27 mouse cellular contexts compared by ENCODE assay signal in the genomic region with DNA sequence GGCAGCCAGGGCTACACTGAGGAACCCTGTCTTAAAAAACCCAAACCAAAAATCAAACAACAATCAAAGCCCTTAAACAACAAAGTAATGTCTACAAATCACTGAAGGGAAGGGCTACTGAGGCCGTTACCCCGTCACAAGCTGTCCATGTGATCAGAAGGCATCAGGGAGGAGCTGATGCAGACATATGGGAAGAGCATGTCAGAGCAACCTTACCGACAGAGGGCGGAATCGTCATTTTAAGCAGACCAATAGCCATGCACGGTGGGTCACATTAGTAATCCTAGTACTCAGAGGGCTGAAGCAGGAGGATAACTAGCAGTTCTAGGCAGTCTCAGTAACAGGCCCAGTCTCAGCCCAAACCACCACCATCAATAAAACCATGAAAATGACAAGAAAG. TPM values are rescaled to one million over a fixed set of nuclear protein-coding genes. Genes with fewer than 3 reads are reported as not detected.
DNase-seq lines count a peak whose midpoint lies in the region; ATAC-seq and TF ChIP-seq lines count a peak whose summit lies in the region.
"Had no signal": no experiment of that assay in that cellular context is flagged by ENCODE, and none has a peak within 500 bp of the region (broad histone marks: within the 10 kb centered on the region; RNA-seq: fewer than 3 reads in every experiment).

No protein-coding gene starts in this region.

- peak; percentile 6 for TF ChIP-seq RAD21 in MEL (IDR thresholded peaks at IDR 0.05; ENCODE audit: low read depth, low read length)

- DNase-seq in liver (no peak), A20 (ENCODE audit: low read depth, low spot score) (peak; percentile 72), MEL (ENCODE audit: low read depth, low spot score) (peak; percentile 46)
- DNase-seq in kidney, postnatal 14 days = no peak
- no peak for DNase-seq in heart, postnatal 14 days
- DNase-seq: adrenal gland, adult 8-10 months; cerebellum, adult 2 months; cerebellum, postnatal 14 days; gastrocnemius, postnatal 14 days; heart, postnatal 4 days; kidney, adult 18-20 months; kidney, postnatal 36 days; lung, adult 2 months; midbrain, embryonic 14.5 days; retina, postnatal 1 day; right cerebral cortex, postnatal 14 days had no signal

- H3K4me2 ChIP-seq in liver, embryonic 12.5 days = no peak overlapping the region
- H3K4me2 ChIP-seq: hindbrain, embryonic 14.5 days; limb, embryonic 12.5 days; neural tube, embryonic 15.5 days had no signal

- no peak for TF ChIP-seq POLR2A in MEL (IDR thresholded peaks at IDR 0.05; ENCODE audit: control insufficient read depth in 1 of 2, insufficient read depth in 1 of 2, low read depth in 1 of 2, low read length in 2 of 2, poor library complexity in 1 of 2)

- H3K4me1 ChIP-seq in liver, embryonic 12.5 days = peaks cover 16% of the 10 kb centered on the region
- peaks cover 10 to 28% of the 10 kb centered on the region in 2 experiments for H3K4me1 ChIP-seq in MEL (ENCODE audit: control insufficient read depth in 1 of 2, insufficient read depth in 2 of 2, low read length in 2 of 2)
- H3K4me1 ChIP-seq: neural tube, embryonic 15.5 days had no signal

- no peaks in the 10 kb centered on the region for H3K36me3 ChIP-seq in liver, embryonic 12.5 days
- H3K36me3 ChIP-seq in MEL (ENCODE audit: control insufficient read depth in 1 of 2, insufficient read depth in 2 of 2, low read length in 2 of 2) = peaks cover 0 to 16% of the 10 kb centered on the region in 2 experiments; a peak in 2 of 4 replicates
- no peaks in the 10 kb centered on the region for H3K36me3 ChIP-seq in macrophage (ENCODE audit: inconsistent target)
- H3K36me3 ChIP-seq: kidney, embryonic 15.5 days; limb, embryonic 12.5 days; liver, embryonic 13.5 days; neural tube, embryonic 15.5 days had no signal

- WGBS in liver, embryonic 12.5 days (ENCODE audit: insufficient replicate concordance) = 60% methylated on average over 6 of the region's 6 CpGs
- 92% methylated on average over 6 of the region's 6 CpGs for WGBS in macrophage (ENCODE audit: missing documents)

- H3K9ac ChIP-seq in liver, embryonic 12.5 days = no peak overlapping the region
- H3K9ac ChIP-seq in MEL (ENCODE audit: control insufficient read depth, low read depth, low read length, poor library complexity, severe bottlenecking) = no peak overlapping the region
- H3K9ac ChIP-seq: hindbrain, embryonic 14.5 days; kidney, embryonic 15.5 days; limb, embryonic 12.5 days; liver, embryonic 13.5 days; neural tube, embryonic 15.5 days had no signal

- no peak for TF ChIP-seq EP300 in MEL (IDR thresholded peaks at IDR 0.05; ENCODE audit: low read depth in 1 of 2, low read length in 2 of 2)

- no peak overlapping the region for H3K4me3 ChIP-seq in liver, embryonic 12.5 days
- H3K4me3 ChIP-seq in MEL (ENCODE audit: control insufficient read depth in 1 of 2, insufficient read depth in 1 of 2, low read depth in 2 of 2, low read length in 2 of 2) (no peak overlapping the region), macrophage (ENCODE audit: inconsistent target) (no peak overlapping the region)
- H3K4me3 ChIP-seq: erythroblast, embryonic 14.5 days; kidney, embryonic 15.5 days; layer of hippocampus, adult 2 months; left cerebral cortex, adult 2 months; limb, embryonic 12.5 days; liver, embryonic 13.5 days; neural tube, embryonic 15.5 days had no signal

- H3K9me3 ChIP-seq in liver, embryonic 12.5 days (replicated peaks) = no peaks in the 10 kb centered on the region
- no peaks in the 10 kb centered on the region for H3K9me3 ChIP-seq in MEL (replicated peaks; ENCODE audit: insufficient read depth, low read length)
- H3K9me3 ChIP-seq: kidney, embryonic 15.5 days; liver, embryonic 13.5 days; neural tube, embryonic 15.5 days had no signal

- H3K79me2 ChIP-seq in MEL (ENCODE audit: control insufficient read depth, insufficient read depth, low read length, poor library complexity) = no peaks in the 10 kb centered on the region
- H3K79me2 ChIP-seq in macrophage (ENCODE audit: inconsistent target) = no peaks in the 10 kb centered on the region

- peak in 1 of 3 experiments; percentile 21; a peak in 2 of 6 replicates for TF ChIP-seq CTCF in MEL (IDR thresholded peaks at IDR 0.05 in 2 of 3, conservative IDR thresholded peaks at IDR 0.05 in 1 of 3; ENCODE audit: control insufficient read depth in 1 of 3, insufficient read depth in 1 of 3, low read depth in 2 of 3, low read length in 3 of 3, poor library complexity in 1 of 3, severe bottlenecking in 1 of 3)

- H3K27me3 ChIP-seq in liver, embryonic 12.5 days (replicated peaks) = no peaks in the 10 kb centered on the region
- no peaks in the 10 kb centered on the region for H3K27me3 ChIP-seq in MEL (ENCODE audit: control insufficient read depth in 1 of 2, insufficient read depth in 2 of 2, low read length in 2 of 2)
- H3K27me3 ChIP-seq: kidney, embryonic 15.5 days; limb, embryonic 12.5 days; liver, embryonic 13.5 days; neural tube, embryonic 15.5 days had no signal

- H3K27ac ChIP-seq in liver, embryonic 12.5 days = no peak overlapping the region
- no peak overlapping the region for H3K27ac ChIP-seq in MEL (ENCODE audit: control insufficient read depth, low read depth, low read length)
- H3K27ac ChIP-seq in macrophage = peak overlapping the region; percentile 74
- H3K27ac ChIP-seq: hindbrain, embryonic 14.5 days; kidney, embryonic 15.5 days; layer of hippocampus, adult 2 months; left cerebral cortex, adult 2 months; limb, embryonic 12.5 days; liver, embryonic 13.5 days; neural tube, embryonic 15.5 days had no signal

- ATAC-seq in liver, embryonic 12.5 days = 0 out of 2 replicates have a peak, but pooled peaks have one; percentile 12
- ATAC-seq: forebrain, embryonic 16.5 days had no signal

- intact Hi-C loops in heart, postnatal 14 days (cut with DNase I) = no loop called here

TF ChIP-seq in MEL, 35 proteins besides CTCF, POLR2A, EP300 and RAD21:
- TF ChIP-seq USF1 (IDR thresholded peaks at IDR 0.05; ENCODE audit: low read depth, low read length) (peak; percentile 27; the same call in 1 of the 2 replicates), GABPA (IDR thresholded peaks at IDR 0.05; ENCODE audit: low read depth, low read length) (no peak)

RNA-seq across cellular contexts. Expression of a gene that starts 56.6 kb away (rescaled TPM):
- 34.0 and 36.3 TPM in 2 replicates for polyA plus RNA-seq in liver, embryonic 12.5 days (2016; fragmentation: Nextera tagmentation; extraction: Ambion mirVana)
- 41.0 and 50.7 TPM in 2 replicates for total RNA-seq in MEL (2012; rRNA removed)
- 10 to 100 TPM in 1 of 2 experiments, not detected in 1; 59.0 TPM for polyA plus RNA-seq in MEL (2012; ENCODE audit: insufficient read depth in 1 of 2, insufficient read length in 2 of 2, low read depth in 1 of 2, low replicate concordance in 2 of 2, missing spikeins in 1 of 2)
- 100 to 1,000 TPM in 25 of 26 experiments, 10 to 100 TPM in 1; 70.4 to 545 (median 156) TPM for total RNA-seq in macrophage (2018; cell fraction: chromatin; rRNA removed)
- total RNA-seq in macrophage (2018; cell fraction: cytosol; rRNA removed) = 100 to 1,000 TPM; 155 to 296 (median 210) TPM
- total RNA-seq in macrophage (2018; cell fraction: nucleus; rRNA removed) = 100 to 1,000 TPM; 120 to 291 (median 146) TPM
- polyA plus RNA-seq in macrophage (2018) = 131 to 179 TPM (median 142 TPM) in 3 replicates
- total RNA-seq in heart, postnatal 14 days (2021) = 10 to 100 TPM; 84.6 to 95.6 TPM

Comparison
In these comparisons a context has a peak if more than half of its experiments do, and no peak if none do; other contexts are left out.
1. DNase-seq: peak in A20 (single experiment) and MEL (single experiment); none in liver (single experiment), kidney, postnatal 14 days (single experiment) and heart, postnatal 14 days (0 of 2).